Mouse (Mus musculus) B cell, adult 67 days (primary cell): ENCODE data around the gene Qars. TPM values are rescaled to one million over a fixed set of nuclear protein-coding genes. Genes with fewer than 3 reads are reported as not detected.

Source experiments
- total RNA-seq, 2 experiments: library from RNA; stranded (reverse); gene quantifications; 4 replicates each; pipeline ENCODE4 v1.2.4; 2023

Qars gene
- 100 to 1,000 TPM; 215 TPM for total RNA-seq

GRCm38 (mm10) chr9:108507619-108508434, at the start of gene Qars:
TSS of gene Qars (plus strand) at chr9:108507706.

GRCm38 (mm10) chr9:108460319-108461178, 47.0 kb upstream of the Qars start, which contains the start of gene Ccdc71:
TSS of gene Ccdc71 (plus strand) at chr9:108460527.

GRCm38 (mm10) chr9:108461181-108461631, 46.3 kb upstream of the Qars start, which contains the start of gene Klhdc8b:
TSS of gene Klhdc8b (minus strand) at chr9:108461581.

GRCm38 (mm10) chr9:108479721-108480351, 27.7 kb upstream of the Qars start, which contains the start of gene Lamb2:
TSS of gene Lamb2 (plus strand) at chr9:108479736.

GRCm38 (mm10) chr9:108490559-108491285, 16.8 kb upstream of the Qars start, which contains the start of gene Usp19:
TSS of gene Usp19 (plus strand) at chr9:108490602.

GRCm38 (mm10) chr9:108516380-108517251, 9.1 kb downstream of the Qars start, which contains the start of gene Qrich1:
TSS of gene Qrich1 (plus strand) at chr9:108516806.

GRCm38 (mm10) chr9:108560227-108560841, 52.8 kb downstream of the Qars start, which contains the start of gene Impdh2:
TSS of gene Impdh2 (plus strand) at chr9:108560286.

Other genes starting within 250 kb of the Qars start
- 10 to 100 TPM; 27.1 to 28.0 TPM for gene Dag1, start 243.7 kb upstream of the Qars start, total RNA-seq
- gene Nicn1, start 217.3 kb upstream of the Qars start, total RNA-seq = 10 to 100 TPM; 12.1 to 14.2 TPM
- gene Amt, start 210.9 kb upstream of the Qars start, total RNA-seq = 1 to 10 TPM; 3.9 to 4.1 TPM
- gene Rhoa, start 201.6 kb upstream of the Qars start, total RNA-seq = 100 to 1,000 TPM; 448 to 467 TPM
- 10 to 100 TPM in 1 of 2 experiments, 1 to 10 TPM in 1; 9.3 to 13.8 TPM for gene Tcta, start 201.5 kb upstream of the Qars start, total RNA-seq
- gene Gpx1, start 168.8 kb upstream of the Qars start, total RNA-seq = 100 to 1,000 TPM; 346 to 355 TPM
- gene Usp4, start 159.9 kb upstream of the Qars start, total RNA-seq = 100 to 1,000 TPM; 185 to 198 TPM
- gene 1700102P08Rik, start 114.9 kb upstream of the Qars start, total RNA-seq = 1 to 10 TPM; 5.7 to 7.3 TPM
- not detected for gene Ccdc36, start 79.2 kb upstream of the Qars start, total RNA-seq
- gene BC048562, start 71.2 kb upstream of the Qars start, total RNA-seq = not detected
- 10 to 100 TPM; 32.1 to 38.4 TPM for gene Ccdc71, start 47.2 kb upstream of the Qars start, total RNA-seq
- 1 to 10 TPM; 1.8 to 4.3 TPM for gene Klhdc8b, start 46.1 kb upstream of the Qars start, total RNA-seq
- under 1 TPM; 0.75 to 0.89 TPM for gene Lamb2, start 28.0 kb upstream of the Qars start, total RNA-seq
- 100 to 1,000 TPM; 278 to 324 TPM for gene Usp19, start 17.1 kb upstream of the Qars start, total RNA-seq
- gene Qrich1, start 9.1 kb downstream of the Qars start, total RNA-seq = 100 to 1,000 TPM; 219 to 230 TPM
- 100 to 1,000 TPM; 197 to 211 TPM for gene Impdh2, start 52.6 kb downstream of the Qars start, total RNA-seq
- gene Ndufaf3, start 59.7 kb downstream of the Qars start, total RNA-seq = 10 to 100 TPM; 31.6 to 37.6 TPM
- 100 to 1,000 TPM in 1 of 2 experiments, 10 to 100 TPM in 1; 93.3 to 117 TPM for gene Dalrd3, start 62.2 kb downstream of the Qars start, total RNA-seq
- 10 to 100 TPM; 42.2 to 42.9 TPM for gene Wdr6, start 71.0 kb downstream of the Qars start, total RNA-seq
- gene P4htm, start 90.0 kb downstream of the Qars start, total RNA-seq = 1 to 10 TPM; 3.0 to 6.8 TPM
- 100 to 1,000 TPM; 135 to 144 TPM for gene Arih2, start 141.7 kb downstream of the Qars start, total RNA-seq
- 10 to 100 TPM; 17.3 to 20.1 TPM for gene Slc25a20, start 154.4 kb downstream of the Qars start, total RNA-seq
- 10 to 100 TPM; 12.1 to 12.7 TPM for gene Prkar2a, start 181.6 kb downstream of the Qars start, total RNA-seq